Mouse (Mus musculus): ENCODE data around the gene Clrn2. TPM values are rescaled to one million over a fixed set of nuclear protein-coding genes. Genes with fewer than 3 reads are reported as not detected.

Clrn2 gene
- not detected for polyA plus RNA-seq (2014; fragmentation: Illumina TruSeq; extraction: RNeasy Lipid Tissue Mini Kit (QIAGEN cat#74804); ENCODE audit: low read depth, low replicate concordance)

GRCm38 (mm10) chr5:45453451-45453850, at the start of gene Clrn2:
Gene Clrn2 (plus strand): TSS chr5:45453751.

GRCm38 (mm10) chr5:45449831-45450716, 3.5 kb upstream of the Clrn2 start, which contains the start of gene Qdpr:
Gene Qdpr (minus strand): TSS chr5:45450236.

GRCm38 (mm10) chr5:45493191-45494092, 39.9 kb downstream of the Clrn2 start, which contains the start of gene Lap3:
Gene Lap3 (plus strand): TSS chr5:45493374.

Other genes with a start within 250 kb of the Clrn2 start
- 577 TPM for gene Qdpr, start 3.5 kb upstream of the Clrn2 start, polyA plus RNA-seq (2014; fragmentation: Illumina TruSeq; extraction: RNeasy Lipid Tissue Mini Kit (QIAGEN cat#74804); ENCODE audit: low read depth, low replicate concordance)
- gene Lap3, start 39.6 kb downstream of the Clrn2 start, polyA plus RNA-seq (2014; fragmentation: Illumina TruSeq; extraction: RNeasy Lipid Tissue Mini Kit (QIAGEN cat#74804); ENCODE audit: low read depth, low replicate concordance): 287 TPM
- gene Med28, start 66.5 kb downstream of the Clrn2 start, polyA plus RNA-seq (2014; fragmentation: Illumina TruSeq; extraction: RNeasy Lipid Tissue Mini Kit (QIAGEN cat#74804); ENCODE audit: low read depth, low replicate concordance): 23.7 TPM
- gene Fam184b, start 185.9 kb downstream of the Clrn2 start, polyA plus RNA-seq (2014; fragmentation: Illumina TruSeq; extraction: RNeasy Lipid Tissue Mini Kit (QIAGEN cat#74804); ENCODE audit: low read depth, low replicate concordance): 0.24 TPM
- 0.19 TPM for gene Ncapg, start 216.2 kb downstream of the Clrn2 start, polyA plus RNA-seq (2014; fragmentation: Illumina TruSeq; extraction: RNeasy Lipid Tissue Mini Kit (QIAGEN cat#74804); ENCODE audit: low read depth, low replicate concordance)

Measured in liver, adult 10 weeks (tissue).